Mouse (Mus musculus) right cerebral cortex, postnatal 10 days (tissue): ENCODE measurements around the gene Aanat.

Experiments used
- DNase-seq, 2 experiments: peaks; one replicate each; pipeline ENCODE4 v3.0.0; 2021; ENCODE audit warnings: low spot score in 2 of 2

The Aanat gene

DNA sequence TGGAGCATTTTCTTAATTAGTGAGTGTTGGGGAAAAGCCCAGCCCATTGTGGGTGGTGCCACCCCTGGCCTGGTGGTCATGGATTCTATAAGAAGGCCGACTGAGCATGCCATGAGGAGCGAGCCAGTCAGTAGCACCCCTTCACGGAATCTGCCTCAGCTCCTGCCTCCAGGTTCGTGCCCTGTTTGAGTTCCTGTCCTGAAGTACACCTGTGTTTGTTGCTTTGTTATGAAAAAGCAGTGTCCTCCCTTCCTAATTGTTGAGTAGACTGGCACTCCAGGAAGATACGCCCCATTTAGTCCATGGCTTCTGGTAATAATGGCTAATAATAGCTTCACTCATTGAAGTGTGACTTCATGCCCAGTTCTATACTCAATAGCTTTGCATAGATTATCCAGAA, at the start of gene Aanat:
Gene Aanat (plus strand): TSS at position 123 of the 400 bp plus-strand sequence.
- DNase-seq = no peak

- no peak for DNase-seq
Observed at GRCm38 (mm10) chr11:116536685-116537084, 49.5 kb upstream of the Aanat start.

- DNase-seq = no peak
Observed at GRCm38 (mm10) chr11:116537388-116537787, 48.8 kb upstream of the Aanat start.

GRCm38 (mm10) chr11:116538142-116538735, 48.0 kb upstream of the Aanat start:
- DNase-seq = no peak

DNA sequence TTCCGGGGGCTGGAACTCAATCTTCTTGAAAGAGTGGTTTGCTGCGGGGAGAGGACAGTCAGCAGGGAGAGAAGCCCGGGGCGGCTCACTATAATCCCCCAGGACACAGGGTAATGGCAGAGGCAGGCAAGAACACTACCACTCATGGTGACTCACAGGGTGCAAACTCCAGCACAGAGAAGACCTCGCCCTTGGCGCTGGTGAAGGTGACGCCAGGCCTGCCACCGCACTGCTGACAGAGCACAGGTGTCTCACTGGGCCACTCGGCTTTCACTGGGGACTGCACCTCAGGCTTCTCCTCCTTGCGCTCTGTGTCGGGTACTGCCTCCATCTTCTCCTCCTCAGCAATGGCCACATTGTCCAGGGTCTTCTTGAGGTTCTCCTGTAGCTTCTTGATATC, 45.0 kb upstream of the Aanat start:
- no peak for DNase-seq

DNA sequence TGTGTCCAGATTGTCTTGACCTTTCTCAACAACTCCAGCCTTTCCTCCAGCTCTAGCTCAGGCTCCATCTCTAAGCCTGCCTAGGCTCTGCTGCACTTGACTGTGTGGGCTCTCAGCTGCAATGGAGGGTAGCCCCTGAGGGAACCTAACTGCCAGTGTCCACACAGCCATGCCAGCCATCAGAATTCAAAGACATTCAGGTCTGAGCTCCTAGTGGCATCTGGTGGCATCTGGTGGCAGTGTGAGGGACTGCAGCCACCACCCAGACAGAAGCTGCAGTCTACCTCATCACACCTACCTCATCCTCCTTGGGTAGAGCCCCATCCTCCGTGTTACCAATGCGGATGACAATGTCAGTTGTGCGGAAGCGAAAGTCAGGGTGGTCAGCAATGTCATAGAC, 43.1 kb upstream of the Aanat start:
- DNase-seq = peak in 1 of 2 experiments; percentile 57

DNA sequence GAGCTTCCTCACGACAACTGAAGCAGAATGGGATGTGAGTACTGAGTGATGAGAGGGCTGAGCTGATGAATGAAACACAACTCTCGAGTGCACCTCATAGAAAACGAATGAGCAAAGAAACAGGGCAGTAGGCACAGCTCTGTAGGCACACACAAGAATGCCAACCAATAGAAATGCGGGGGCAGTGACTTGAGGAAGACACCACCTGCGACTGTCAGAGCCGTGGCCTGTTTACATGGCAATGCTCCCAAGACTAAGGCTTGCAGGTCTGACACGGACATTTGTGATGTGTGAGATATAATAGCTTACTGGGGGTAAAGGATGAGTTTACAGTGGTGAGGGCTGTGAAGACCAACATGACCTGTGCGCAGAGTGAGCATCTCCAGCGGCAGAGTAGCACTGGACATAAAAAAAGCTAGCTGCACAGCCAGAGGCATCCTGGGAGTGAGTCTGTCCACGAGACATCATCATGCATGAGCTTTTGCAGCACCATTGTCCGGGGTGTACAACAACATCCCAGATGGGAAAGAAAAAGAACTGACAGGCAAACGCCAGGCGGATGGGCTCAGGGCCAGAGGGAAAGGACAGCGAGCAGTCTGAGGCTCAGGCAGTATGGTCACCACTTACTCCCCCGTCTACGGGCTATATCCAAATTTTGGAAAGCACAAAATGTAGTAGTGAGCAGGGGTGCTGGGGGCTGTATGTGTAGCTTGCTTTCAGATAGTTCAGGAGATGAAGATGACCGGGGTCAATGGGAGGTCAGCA, 38.8 kb upstream of the Aanat start:
- DNase-seq = peak in 1 of 2 experiments; percentile 42

GRCm38 (mm10) chr11:116548780-116549179, 37.5 kb upstream of the Aanat start:
- no peak for DNase-seq

- peak in 1 of 2 experiments; percentile 19 for DNase-seq
Observed at GRCm38 (mm10) chr11:116549273-116550038, 36.8 kb upstream of the Aanat start.

GRCm38 (mm10) chr11:116550748-116551147, 35.5 kb upstream of the Aanat start:
- DNase-seq = no peak

GRCm38 (mm10) chr11:116552194-116552593, 34.0 kb upstream of the Aanat start:
- DNase-seq = no peak

DNA sequence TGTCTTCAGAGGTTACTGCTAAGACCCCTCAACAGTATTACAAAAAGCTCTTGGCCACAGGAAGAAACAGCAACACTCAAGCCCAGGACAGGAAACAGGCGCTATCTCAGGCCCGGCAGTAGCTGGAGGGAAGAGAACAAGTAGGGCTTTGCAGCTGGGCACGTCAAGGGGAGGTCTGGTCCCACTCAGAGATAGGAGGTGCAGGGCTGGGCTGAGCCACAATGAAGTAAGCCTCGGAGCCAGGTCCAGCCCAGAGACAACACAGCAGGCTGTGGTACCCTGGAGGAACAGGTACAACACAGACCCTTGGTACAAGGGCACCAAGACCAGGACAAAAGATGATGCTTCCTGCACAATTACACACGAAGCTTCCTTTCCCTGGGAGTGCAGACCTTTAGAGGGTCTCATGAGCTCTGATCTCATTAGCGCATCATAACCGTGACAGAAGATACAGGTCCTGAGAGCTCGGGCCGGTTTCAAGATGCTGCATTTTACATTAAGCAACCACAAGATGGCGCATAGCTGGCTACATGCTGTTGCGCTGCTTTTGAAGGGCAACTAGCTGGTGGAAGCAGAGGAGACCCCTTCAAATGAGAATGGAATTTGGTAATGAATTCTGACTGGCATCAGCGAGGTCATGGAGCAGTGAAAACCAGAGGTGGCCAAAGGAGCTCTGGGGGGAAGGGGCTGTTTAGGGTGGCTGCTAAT, 31.9 kb upstream of the Aanat start:
- no peak for DNase-seq

DNA sequence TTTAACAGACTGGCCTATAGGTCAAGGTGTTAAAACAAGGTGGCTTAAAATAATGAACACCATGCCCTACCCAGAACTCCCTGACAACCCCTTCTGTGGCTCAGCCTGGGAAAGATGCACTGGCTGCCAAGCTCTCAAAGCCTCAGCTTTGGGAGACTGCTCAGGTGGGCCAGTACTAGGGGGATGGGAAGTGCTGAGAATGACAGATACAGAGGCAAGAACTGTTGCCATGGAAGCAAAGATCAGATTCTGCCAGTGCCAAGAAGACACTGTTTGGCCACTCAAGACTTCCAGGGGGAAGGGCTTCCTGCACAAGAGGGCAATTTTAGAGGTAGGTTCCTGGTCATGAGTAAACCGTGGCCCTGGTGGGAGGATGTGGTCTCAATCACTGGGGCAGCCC, 30.7 kb upstream of the Aanat start:
- DNase-seq = no peak

GRCm38 (mm10) chr11:116556308-116556707, 29.9 kb upstream of the Aanat start:
- no peak for DNase-seq

- DNase-seq = no peak
Observed at GRCm38 (mm10) chr11:116565283-116566041, 20.8 kb upstream of the Aanat start.

- no peak for DNase-seq
Observed at GRCm38 (mm10) chr11:116567531-116567930, 18.7 kb upstream of the Aanat start.

- no peak for DNase-seq
Observed at GRCm38 (mm10) chr11:116570821-116571220, 15.4 kb upstream of the Aanat start.

DNA sequence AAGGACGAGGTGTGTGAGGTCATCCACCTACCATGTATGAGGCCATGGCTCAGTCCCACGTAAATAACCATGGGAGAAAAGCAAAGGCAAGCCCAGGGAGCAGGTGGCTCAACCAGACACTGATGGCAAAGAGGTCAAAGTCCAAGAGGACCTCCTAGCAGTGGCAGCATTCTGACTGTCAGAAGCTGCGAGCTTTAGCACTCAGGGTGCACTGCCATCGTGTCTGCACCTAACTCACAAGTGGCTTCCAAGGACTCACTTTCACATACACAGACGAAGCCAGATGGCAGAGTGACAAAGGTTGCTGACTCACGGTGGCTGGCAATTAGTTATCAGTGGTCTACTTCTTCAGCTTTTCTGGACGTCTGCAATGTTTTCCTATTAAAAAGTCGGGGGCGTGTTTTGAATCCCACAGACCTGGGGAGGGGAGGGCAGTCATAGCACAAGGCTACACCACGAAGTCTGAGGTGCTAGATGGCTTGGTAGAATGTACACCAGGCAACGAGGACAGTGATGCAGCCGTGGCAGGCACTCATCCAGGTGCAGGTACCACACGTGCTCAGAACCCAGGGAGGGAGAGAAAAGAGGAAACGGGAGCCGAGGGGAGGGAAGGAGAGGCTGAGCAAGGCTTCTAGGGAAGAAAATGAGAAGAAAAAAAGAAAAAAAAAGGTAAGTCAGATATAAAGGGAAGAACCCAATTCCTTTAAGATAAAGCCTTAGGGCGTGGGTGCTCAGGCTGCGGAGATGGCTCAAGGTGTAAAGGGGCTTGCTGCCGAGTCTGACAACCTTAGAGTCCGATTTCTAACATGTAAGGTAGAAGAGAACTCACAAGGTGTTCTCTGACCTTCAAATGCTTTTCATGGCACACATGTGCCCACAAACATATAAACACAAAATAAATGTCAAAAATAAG, 14.2 kb upstream of the Aanat start:
- DNase-seq = no peak

DNA sequence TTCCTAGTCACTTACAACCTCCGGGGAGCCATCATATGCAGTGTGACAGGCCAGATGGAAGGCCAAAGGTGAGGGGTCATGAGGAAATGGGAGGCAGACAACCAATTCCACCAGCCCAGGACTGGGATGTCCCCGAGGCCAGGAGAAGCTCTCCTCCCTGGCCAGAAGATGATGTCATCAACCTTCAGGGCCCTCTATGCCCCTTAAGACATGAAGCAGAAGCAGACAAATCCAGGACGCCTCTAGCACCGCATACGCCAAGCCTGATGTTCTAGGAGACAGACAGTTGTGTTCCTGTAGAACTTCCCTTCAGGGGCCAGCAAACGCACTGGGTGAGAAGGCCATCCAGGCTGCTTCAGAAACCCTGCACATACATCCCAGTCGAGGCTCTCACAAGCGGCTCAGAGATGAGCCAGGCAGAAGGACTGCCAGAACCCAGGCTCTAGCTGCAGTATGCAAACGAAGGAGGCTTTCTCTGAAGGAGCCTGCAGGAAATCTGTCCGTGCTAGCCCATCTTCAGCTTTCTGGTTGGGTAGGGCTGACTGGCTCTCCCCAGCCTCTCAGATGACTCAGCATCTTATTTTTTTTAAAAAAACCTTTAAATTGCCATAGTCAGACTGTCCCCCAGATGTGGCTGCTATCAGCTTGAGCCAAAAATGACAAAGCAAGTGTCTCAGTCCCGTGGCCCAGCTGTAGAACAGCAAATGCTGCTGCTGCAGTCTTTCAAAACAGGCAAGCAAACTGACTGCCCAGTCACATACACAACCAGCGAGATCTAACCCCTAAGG, 13.3 kb upstream of the Aanat start:
- DNase-seq = peak; percentile 62 to 63
